Mouse (Mus musculus) limb, embryonic 14.5 days (tissue): ENCODE results near the gene Hagh. TPM values are rescaled to one million over a fixed set of nuclear protein-coding genes. Genes with fewer than 3 reads are reported as not detected.

Source experiments
- ATAC-seq: fragments of 200-750 bp; cut with Nextera tagmentation; 2 replicates; pipeline ENCODE4 v1.8.0; 2017; ENCODE audit warnings: low read depth, moderate number of reproducible peaks, moderate TSS enrichment; ENCODE audit not compliant: low FRiP score
- DNase-seq: peaks from one replicate; pipeline ENCODE4 v3.0.0-alpha.2; 2015; ENCODE audit warnings: low spot score
- H3K27ac ChIP-seq: fragments of 300-500 bp; sonication (generic); replicated peaks from 2 replicates; pipeline ENCODE4 v1.5.1; 2014; ENCODE audit warnings: low read depth, mild to moderate bottlenecking, low read length, moderate library complexity, mixed read lengths
- H3K27me3 ChIP-seq: fragments of 300-500 bp; sonication (generic); 2 replicates; pipeline ENCODE4 v1.6.1; 2014; ENCODE audit warnings: low read length, mixed read lengths; ENCODE audit not compliant: control insufficient read depth, insufficient read depth
- H3K36me3 ChIP-seq: fragments of 300-500 bp; sonication (generic); 2 replicates; pipeline ENCODE4 v1.6.1; 2014; ENCODE audit warnings: mild to moderate bottlenecking, low read length, moderate library complexity, mixed read lengths; ENCODE audit not compliant: control insufficient read depth, insufficient read depth
- H3K4me1 ChIP-seq: fragments of 300-500 bp; sonication (generic); 2 replicates; pipeline ENCODE4 v1.6.1; 2014; ENCODE audit warnings: antibody characterized with exemption, low read length, mixed read lengths; ENCODE audit not compliant: control insufficient read depth, insufficient read depth
- H3K4me2 ChIP-seq: fragments of 300-500 bp; sonication (generic); replicated peaks from 2 replicates; pipeline ENCODE4 v1.6.1; 2014; ENCODE audit warnings: low read depth, mild to moderate bottlenecking, low read length, moderate library complexity; ENCODE audit not compliant: severe bottlenecking
- H3K4me3 ChIP-seq: fragments of 300-500 bp; sonication (generic); replicated peaks from 2 replicates; pipeline ENCODE4 v1.5.1; 2014; ENCODE audit warnings: low read length
- H3K9ac ChIP-seq: fragments of 300-500 bp; sonication (generic); 2 replicates; pipeline ENCODE4 v1.6.1; 2014; ENCODE audit warnings: mild to moderate bottlenecking, low read depth, low read length, moderate library complexity; ENCODE audit not compliant: severe bottlenecking
- H3K9me3 ChIP-seq: fragments of 300-500 bp; sonication (generic); 2 replicates; pipeline ENCODE4 v1.6.1; 2016; ENCODE audit warnings: low read length; ENCODE audit not compliant: control insufficient read depth
- POLR2A ChIP-seq: fragments of 200-500 bp; IDR thresholded peaks from 2 replicates; pipeline ENCODE4 v1.8.0; 2012; ENCODE audit warnings: inconsistent platforms, mild to moderate bottlenecking, moderate library complexity, borderline replicate concordance; ENCODE audit not compliant: insufficient read depth, insufficient read length; ENCODE audit errors: extremely low read depth
- WGBS: fragments of 180-500 bp; shearing (Covaris S2); extraction: QIAGEN DNeasy Blood & Tissue Kit; methylation state at CpG from one replicate; pipeline ENCODE4 v1.1.7; 2014; 5-methylcytosine and 5-hydroxymethylcytosine counted together
- polyA plus RNA-seq, 2 experiments: library from polyadenylated mRNA; depleted of rRNA in 1 of 2; stranded (reverse) in 1 of 2; unstranded in 1 of 2; fragments of >200 nt; fragmentation: Nextera tagmentation in 1 of 2; extraction: Ambion mirVana in 1 of 2; gene quantifications; 2 replicates each; pipeline versions ENCODE4 v1.2.1 to v1.2.3; 2012 to 2014

The Hagh gene
- 23.9 and 25.7 TPM in 2 replicates for polyA plus RNA-seq (2012; rRNA removed)
- 29.4 and 35.4 TPM in 2 replicates for polyA plus RNA-seq (2014; fragmentation: Nextera tagmentation; extraction: Ambion mirVana)

DNA sequence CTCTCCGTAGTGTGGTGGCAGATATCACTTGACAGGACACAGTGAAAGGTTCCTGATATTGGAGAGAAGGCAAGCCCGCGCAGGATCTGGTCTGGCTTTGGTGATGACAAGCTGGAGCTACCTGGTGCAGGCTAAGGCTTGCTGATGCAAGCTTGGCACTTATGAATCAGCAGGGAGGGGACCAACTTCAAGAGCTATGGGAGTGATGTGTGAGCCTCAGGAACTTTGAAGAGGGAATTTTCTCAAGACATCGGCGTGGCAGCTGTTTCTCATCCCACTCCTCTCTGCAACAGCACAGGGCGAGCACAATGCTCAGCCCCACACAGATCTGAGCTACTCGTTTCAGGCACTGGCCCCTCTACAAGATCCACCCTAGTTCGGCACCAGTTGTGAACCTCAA, at the start of gene Hagh:
Gene Hagh (plus strand): TSS at position 302 of the 400 bp plus-strand sequence.
- no peak within 1 kb of the TSS for H3K9ac ChIP-seq
- no peak within 1 kb of the TSS for H3K4me2 ChIP-seq
- 58% methylated on average over 8 of the region's 8 CpGs for WGBS
- no peaks in the 10 kb centered on the region for H3K27me3 ChIP-seq
- DNase-seq (no peak), ATAC-seq (no peak)
- no peak within 1 kb of the TSS for H3K4me3 ChIP-seq
- no peaks in the 10 kb centered on the region for H3K36me3 ChIP-seq
- no peaks in the 10 kb centered on the region for H3K4me1 ChIP-seq
- TF ChIP-seq POLR2A: no peak
- no peak within 1 kb of the TSS for H3K27ac ChIP-seq
- no peaks in the 10 kb centered on the region for H3K9me3 ChIP-seq

GRCm38 (mm10) chr17:24792190-24792589, 47.8 kb upstream of the Hagh start:
- no peak overlapping the region for H3K4me3 ChIP-seq
- no peaks in the 10 kb centered on the region for H3K27me3 ChIP-seq
- no peaks in the 10 kb centered on the region for H3K9me3 ChIP-seq
- H3K4me1 ChIP-seq: no peaks in the 10 kb centered on the region
- WGBS: 54% methylated on average over 8 of the region's 8 CpGs
- H3K9ac ChIP-seq: no peak overlapping the region
- no peak overlapping the region for H3K4me2 ChIP-seq
- ATAC-seq (no peak), DNase-seq (no peak)
- no peak overlapping the region for H3K27ac ChIP-seq
- no peaks in the 10 kb centered on the region for H3K36me3 ChIP-seq
- TF ChIP-seq POLR2A: no peak

- Histone ChIP-seq H3K27me3 (no peaks in the 10 kb centered on the region), H3K9ac (no peak overlapping the region), H3K27ac (no peak overlapping the region), H3K9me3 (no peaks in the 10 kb centered on the region), H3K4me2 (no peak overlapping the region), H3K4me1 (no peaks in the 10 kb centered on the region), H3K4me3 (no peak overlapping the region), H3K36me3 (no peaks in the 10 kb centered on the region)
- TF ChIP-seq POLR2A: no peak
- WGBS: 55% methylated on average over 12 of the region's 12 CpGs
- DNase-seq: no peak
- no peak for ATAC-seq
These were observed 45.2 kb upstream of the Hagh start for GRCm38 (mm10) chr17:24794791-24795190.

DNA sequence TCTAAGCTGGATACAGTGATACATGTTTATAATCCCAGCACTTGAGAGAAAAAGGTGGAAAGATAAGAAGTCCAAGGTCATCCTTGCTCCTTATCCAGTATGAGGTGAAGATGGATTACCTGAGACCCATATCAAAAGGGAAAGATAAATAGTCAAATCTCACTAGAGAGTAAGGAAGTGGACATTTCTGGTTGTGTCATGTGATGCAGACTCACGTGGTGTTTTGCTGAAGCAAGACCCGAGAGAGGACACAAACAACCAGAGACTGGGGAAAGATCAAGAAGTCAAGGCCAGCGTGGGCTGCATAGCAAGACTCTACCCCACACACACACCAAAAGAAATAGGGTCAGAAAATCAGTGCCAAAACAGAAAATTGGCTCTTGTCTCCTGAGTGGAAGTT, 43.0 kb upstream of the Hagh start:
- Histone ChIP-seq H3K36me3 (no peaks in the 10 kb centered on the region), H3K27me3 (no peaks in the 10 kb centered on the region), H3K9me3 (no peaks in the 10 kb centered on the region), H3K4me3 (no peak overlapping the region), H3K9ac (no peak overlapping the region), H3K27ac (no peak overlapping the region), H3K4me2 (no peak overlapping the region), H3K4me1 (no peaks in the 10 kb centered on the region)
- DNase-seq (no peak), ATAC-seq (no peak)
- TF ChIP-seq POLR2A: no peak
- WGBS: 71% methylated on average over 3 of the region's 3 CpGs

GRCm38 (mm10) chr17:24798229-24798628, 41.7 kb upstream of the Hagh start:
- no peaks in the 10 kb centered on the region for H3K9me3 ChIP-seq
- no peak for ATAC-seq
- no peaks in the 10 kb centered on the region for H3K36me3 ChIP-seq
- WGBS: 55% methylated on average over 9 of the region's 9 CpGs
- no peak for DNase-seq
- H3K4me3 ChIP-seq: no peak overlapping the region
- no peaks in the 10 kb centered on the region for H3K4me1 ChIP-seq
- no peak overlapping the region for H3K9ac ChIP-seq
- H3K27me3 ChIP-seq: no peaks in the 10 kb centered on the region
- H3K4me2 ChIP-seq: no peak overlapping the region
- TF ChIP-seq POLR2A: no peak
- H3K27ac ChIP-seq: no peak overlapping the region

- no peak for ATAC-seq
- H3K36me3 ChIP-seq: no peaks in the 10 kb centered on the region
These were observed 40.5 kb upstream of the Hagh start for GRCm38 (mm10) chr17:24799476-24799875.

More at GRCm38 (mm10) chr17:24799476-24799875, 40.5 kb upstream of the Hagh start:
- H3K9me3 ChIP-seq: no peaks in the 10 kb centered on the region
- WGBS: 89% methylated on average over 4 of the region's 4 CpGs
- H3K27me3 ChIP-seq: peaks cover 4% of the 10 kb centered on the region
- H3K9ac ChIP-seq: no peak overlapping the region
- no peak for TF ChIP-seq POLR2A
- H3K4me3 ChIP-seq: no peak overlapping the region
- no peak overlapping the region for H3K27ac ChIP-seq
- no peak for DNase-seq
- no peak overlapping the region for H3K4me2 ChIP-seq
- H3K4me1 ChIP-seq: no peaks in the 10 kb centered on the region
